Mouse (Mus musculus): ENCODE measurements around the gene Gm42906.

GRCm38 (mm10) chr5:151046917-151047316 lies 381.0 kb downstream of the Gm42906 start:
- TF ChIP-seq GATA1 (IDR thresholded peaks at IDR 0.05; ENCODE audit: low read length) (no peak), TAL1 (IDR thresholded peaks at IDR 0.05; ENCODE audit: low read length) (no peak)
